Mouse (Mus musculus): ENCODE measurements around the gene Stk17b. TPM values are rescaled to one million over a fixed set of nuclear protein-coding genes. Genes with fewer than 3 reads are reported as not detected.
"Not testable (repeated sequence)": the region's sequence is repeated elsewhere in the genome, so short reads cannot be mapped to it uniquely, and the experiment has no call there.

Gene Stk17b
- total and polyA plus RNA-seq, 3 experiments = 1.0 to 15.5 (median 9.6) TPM

GRCm38 (mm10) chr1:53728489-53729225 is 56.4 kb downstream of the Stk17b start:
- DNase-seq = no peak

GRCm38 (mm10) chr1:53726883-53727282 is 58.1 kb downstream of the Stk17b start:
- no peak for DNase-seq

- DNase-seq = no peak
Measured at GRCm38 (mm10) chr1:53721353-53721752, 63.7 kb downstream of the Stk17b start.

DNA sequence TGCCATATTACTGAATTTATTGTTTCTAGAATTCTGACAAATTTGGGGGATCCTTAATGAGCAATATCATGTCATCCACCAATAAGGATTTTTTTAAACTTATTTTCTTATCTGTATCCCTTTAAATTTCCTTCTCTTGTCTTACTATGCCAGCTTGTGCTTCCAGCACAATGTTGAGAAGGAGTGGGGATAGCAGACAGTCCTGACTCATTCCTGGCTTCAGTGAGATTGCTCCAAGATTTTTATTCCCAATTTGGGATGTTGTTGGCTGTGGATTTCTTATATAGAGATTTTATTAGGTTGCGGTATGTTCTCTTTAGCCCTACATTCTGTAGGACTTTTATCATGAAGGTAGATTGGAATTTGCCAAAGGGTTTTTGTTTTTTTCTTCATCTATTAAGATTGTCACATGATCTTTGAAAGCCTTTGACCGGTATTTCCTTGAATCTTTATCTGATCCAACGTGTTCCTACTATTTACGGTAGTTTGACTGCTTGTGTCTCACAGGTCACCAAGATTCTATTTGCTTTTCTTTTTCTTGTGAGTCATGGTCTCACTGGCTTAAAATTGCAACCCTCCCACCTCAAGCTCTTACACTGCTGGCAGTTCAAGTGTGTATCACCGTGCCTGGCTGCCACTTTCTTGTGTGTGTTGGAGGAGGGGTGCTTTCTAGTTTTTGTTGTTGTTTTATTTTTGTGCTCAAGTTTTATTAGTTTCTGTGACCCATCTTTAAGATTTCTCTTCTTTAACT is 64.2 kb downstream of the Stk17b start:
- no peak for DNase-seq

GRCm38 (mm10) chr1:53715966-53716515 is 69.0 kb downstream of the Stk17b start:
- DNase-seq = no peak

- DNase-seq = no peak
Measured at GRCm38 (mm10) chr1:53715446-53715845, 69.6 kb downstream of the Stk17b start.

DNA sequence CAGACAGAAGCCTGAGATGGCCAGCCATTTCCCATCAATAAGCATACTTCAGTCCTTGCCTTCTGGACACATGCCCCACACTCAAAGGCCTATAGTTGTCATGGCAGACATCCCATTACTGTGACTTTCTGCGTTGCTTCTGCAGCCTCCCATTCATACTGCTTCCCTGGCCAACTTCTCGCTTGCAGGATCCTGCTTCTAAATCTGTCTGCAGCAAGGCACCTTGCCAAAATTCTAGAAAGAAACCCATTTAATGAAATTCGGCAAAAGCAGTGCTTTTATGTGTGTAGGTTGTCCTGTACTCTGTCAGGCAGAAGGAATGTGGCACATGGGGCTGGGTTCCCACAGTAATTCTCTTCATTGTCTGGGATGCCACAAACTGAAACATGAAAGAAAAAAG is 71.6 kb downstream of the Stk17b start:
- DNase-seq = not testable (repeated sequence)

DNA sequence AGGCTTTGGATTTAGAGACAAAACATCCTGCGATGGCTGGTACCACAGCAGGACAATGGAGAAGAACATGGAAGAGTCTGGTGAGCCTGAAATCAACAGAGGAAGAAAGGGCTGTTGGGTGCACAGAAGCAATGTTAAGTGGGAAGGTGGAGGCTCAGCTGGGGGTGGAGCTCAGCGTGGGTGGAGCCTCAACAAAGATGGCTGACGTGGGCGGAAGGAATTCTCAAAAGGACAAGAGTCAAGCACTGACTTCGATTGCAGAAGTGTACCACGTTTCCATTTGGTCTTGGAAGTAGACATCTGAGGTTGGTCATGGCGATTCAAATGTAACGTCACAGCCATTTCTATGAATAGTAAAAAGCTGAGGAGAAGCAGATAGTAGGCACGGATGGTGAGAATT is 74.0 kb downstream of the Stk17b start:
- DNase-seq = no peak

DNA sequence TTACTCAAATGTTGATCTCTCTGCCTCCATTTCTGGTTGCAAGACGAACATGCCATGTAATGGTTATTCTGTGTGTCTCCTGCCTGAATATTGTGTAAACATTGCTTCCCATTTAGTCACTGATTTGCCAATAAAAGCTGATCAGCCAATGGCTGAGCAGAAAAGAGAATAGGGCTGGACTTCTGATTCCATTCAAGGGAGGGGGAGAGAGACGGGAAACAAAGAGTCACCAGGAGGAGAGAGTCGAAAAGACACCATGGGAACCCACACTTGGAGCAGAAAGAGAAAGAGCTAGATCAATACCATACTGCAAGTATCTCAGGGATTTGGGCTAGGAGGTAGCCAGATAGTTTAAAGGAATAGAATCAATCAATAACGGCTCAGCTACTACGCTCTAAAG is 75.4 kb downstream of the Stk17b start:
- not testable (repeated sequence) for DNase-seq

- peak; percentile 28 for DNase-seq
Measured at GRCm38 (mm10) chr1:53706431-53707361, 78.3 kb downstream of the Stk17b start, which contains the start of gene Dnah7a. Dnah7a (minus strand) TSS chr1:53706784.

Other genes starting within 250 kb of the Stk17b start
- under 1 TPM; 0.23 to 0.59 TPM for gene Dnah7a, start 78.4 kb downstream of the Stk17b start, total RNA-seq (2021)
- not detected in 2 replicates for gene Dnah7a, start 78.4 kb downstream of the Stk17b start, polyA plus RNA-seq (2012; rRNA removed)

Data from adrenal gland, adult 2 months (tissue).